Mouse (Mus musculus): ENCODE measurements around the gene Ptbp3.

DNA sequence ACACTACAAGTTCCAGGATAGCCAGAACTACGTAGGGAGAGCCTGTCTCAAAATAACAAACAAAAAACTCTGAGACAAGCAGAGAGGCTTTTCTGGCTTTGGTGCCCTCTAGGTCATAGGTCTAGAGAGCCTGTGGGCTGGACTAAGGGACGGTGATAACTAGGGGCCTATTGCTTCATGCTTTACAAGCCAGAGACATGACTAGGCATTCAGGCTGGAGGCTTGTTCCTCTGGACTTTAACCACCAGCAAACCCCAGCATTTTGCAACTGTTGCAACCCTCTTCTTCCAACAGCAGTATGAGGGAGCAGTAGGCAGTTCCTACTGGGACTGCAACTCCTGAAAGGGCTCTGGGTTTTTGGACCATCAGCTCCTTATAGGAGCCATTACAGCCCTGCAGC is 109.2 kb downstream of the Ptbp3 start:
- no peak for TF ChIP-seq CTCF (IDR thresholded peaks at IDR 0.05; ENCODE audit: low read depth, low read length)
- TF ChIP-seq POLR2A (IDR thresholded peaks at IDR 0.05; ENCODE audit: extremely low read depth, insufficient read depth, low read length), result no peak
